Mouse (Mus musculus): ENCODE measurements around the gene Supv3l1.

GRCm38 (mm10) chr10:62418831-62419356 is 30.6 kb downstream of the Supv3l1 start:
- no peak for TF ChIP-seq CTCF (IDR thresholded peaks at IDR 0.05; ENCODE audit: control insufficient read depth, insufficient read depth, low read length)
- no peak for TF ChIP-seq POLR2A (IDR thresholded peaks at IDR 0.05; ENCODE audit: borderline replicate concordance, control insufficient read depth, low read depth, low read length)

Data from bone marrow, adult 2 months (tissue).